Mouse (Mus musculus) lung, embryonic 14.5 days (tissue): Measurements from ENCODE around the gene Srgap2. TPM values are rescaled to one million over a fixed set of nuclear protein-coding genes. Genes with fewer than 3 reads are reported as not detected.

ENCODE experiments used
- ATAC-seq: fragments of 200-750 bp; cut with Nextera tagmentation; 2 replicates; pipeline ENCODE4 v1.8.0; 2017; ENCODE audit warnings: mild to moderate bottlenecking, moderate TSS enrichment, moderate library complexity; ENCODE audit not compliant: insufficient read depth
- DNase-seq: peaks from one replicate; pipeline ENCODE4 v3.0.0-alpha.2; 2015
- H3K27ac ChIP-seq: fragments of 300-500 bp; sonication (generic); 2 replicates; pipeline ENCODE4 v1.5.1; 2014; ENCODE audit warnings: low read depth, mild to moderate bottlenecking, moderate library complexity
- H3K27me3 ChIP-seq: fragments of 300-500 bp; sonication (generic); 2 replicates; pipeline ENCODE4 v1.6.1; 2014; ENCODE audit warnings: low read length, control low read depth; ENCODE audit not compliant: insufficient read depth
- H3K36me3 ChIP-seq: fragments of 300-500 bp; sonication (generic); 2 replicates; pipeline ENCODE4 v1.6.1; 2014; ENCODE audit warnings: control low read depth; ENCODE audit not compliant: insufficient read depth
- H3K4me1 ChIP-seq: fragments of 300-500 bp; sonication (generic); 2 replicates; pipeline ENCODE4 v1.6.1; 2014; ENCODE audit warnings: antibody characterized with exemption, control low read depth; ENCODE audit not compliant: insufficient read depth
- H3K4me2 ChIP-seq: fragments of 300-500 bp; sonication (generic); 2 replicates; pipeline ENCODE4 v1.6.1; 2014; ENCODE audit warnings: mild to moderate bottlenecking
- H3K4me3 ChIP-seq: fragments of 300-500 bp; sonication (generic); 2 replicates; pipeline ENCODE4 v1.5.1; 2014; ENCODE audit warnings: low read depth, low read length
- H3K9ac ChIP-seq: fragments of 300-500 bp; sonication (generic); 2 replicates; pipeline ENCODE4 v1.6.1; 2014
- H3K9me3 ChIP-seq: fragments of 300-500 bp; sonication (generic); 2 replicates; pipeline ENCODE4 v1.6.1; 2016; ENCODE audit warnings: low read depth, low read length, control low read depth
- CTCF ChIP-seq: IDR thresholded peaks from 2 replicates; pipeline ENCODE4 v1.5.1; 2016; ENCODE audit warnings: antibody characterized with exemption, low read depth
- WGBS: fragments of 180-500 bp; shearing (Covaris S2); extraction: QIAGEN DNeasy Blood & Tissue Kit; methylation state at CpG from one replicate; pipeline ENCODE4 v1.1.7; 2014; 5-methylcytosine and 5-hydroxymethylcytosine counted together
- polyA plus RNA-seq: library from polyadenylated mRNA; unstranded; fragments of >200 nt; fragmentation: Nextera tagmentation; extraction: Ambion mirVana; gene quantifications from 2 replicates; pipeline ENCODE4 v1.2.1, GENCODE M21; 2014

The Srgap2 gene
- polyA plus RNA-seq, 1 experiment from 2014 or later, result 21.2 TPM

GRCm38 (mm10) chr1:131541903-131542302 is 14.8 kb upstream of the Srgap2 start:
- no peaks in the 10 kb centered on the region for H3K9me3 ChIP-seq
- H3K4me1 ChIP-seq, result no peaks in the 10 kb centered on the region

GRCm38 (mm10) chr1:131541431-131541830 is 14.3 kb upstream of the Srgap2 start:
- DNase-seq (no peak), ATAC-seq (no peak)
- no peak overlapping the region for H3K9ac ChIP-seq
- H3K27ac ChIP-seq, result no peak overlapping the region
- no peak for TF ChIP-seq CTCF
- no peaks in the 10 kb centered on the region for H3K4me1 ChIP-seq
- H3K27me3 ChIP-seq, result no peaks in the 10 kb centered on the region
- H3K4me3 ChIP-seq, result no peak overlapping the region
- no peaks in the 10 kb centered on the region for H3K9me3 ChIP-seq
- H3K36me3 ChIP-seq, result peaks cover 9% of the 10 kb centered on the region; the same call in 1 of the 2 replicates
- H3K4me2 ChIP-seq, result no peak overlapping the region
- 52% methylated on average over 3 of the region's 3 CpGs for WGBS

More at GRCm38 (mm10) chr1:131541903-131542302, 14.8 kb upstream of the Srgap2 start:
- Histone ChIP-seq H3K9ac (no peak overlapping the region), H3K4me2 (no peak overlapping the region), H3K36me3 (peaks cover 7% of the 10 kb centered on the region; the same call in 1 of the 2 replicates), H3K27me3 (no peaks in the 10 kb centered on the region), H3K4me3 (no peak overlapping the region), H3K27ac (no peak overlapping the region)
- no peak for TF ChIP-seq CTCF
- ATAC-seq, result no peak
- no peak for DNase-seq
- 87% methylated on average over 5 of the region's 5 CpGs for WGBS

GRCm38 (mm10) chr1:131540795-131541194 is 13.6 kb upstream of the Srgap2 start:
- ATAC-seq (no peak), DNase-seq (no peak)
- no peak overlapping the region for H3K4me3 ChIP-seq
- H3K27ac ChIP-seq, result no peak overlapping the region
- H3K4me2 ChIP-seq, result no peak overlapping the region
- no peak overlapping the region for H3K9ac ChIP-seq
- peaks cover 9% of the 10 kb centered on the region; the same call in 1 of the 2 replicates for H3K36me3 ChIP-seq
- H3K4me1 ChIP-seq, result no peaks in the 10 kb centered on the region
- TF ChIP-seq CTCF, result no peak
- WGBS, result 69% methylated on average over 5 of the region's 5 CpGs
- H3K9me3 ChIP-seq, result no peaks in the 10 kb centered on the region
- H3K27me3 ChIP-seq, result no peaks in the 10 kb centered on the region

GRCm38 (mm10) chr1:131539771-131540170 is 12.6 kb upstream of the Srgap2 start:
- 89% methylated on average over 4 of the region's 4 CpGs for WGBS
- no peak overlapping the region for H3K9ac ChIP-seq
- no peaks in the 10 kb centered on the region for H3K4me1 ChIP-seq
- H3K9me3 ChIP-seq, result no peaks in the 10 kb centered on the region
- no peak overlapping the region for H3K4me3 ChIP-seq
- H3K27ac ChIP-seq, result no peak overlapping the region
- no peak for ATAC-seq
- no peak for DNase-seq
- H3K36me3 ChIP-seq, result peaks cover 9% of the 10 kb centered on the region; the same call in 1 of the 2 replicates
- TF ChIP-seq CTCF, result no peak
- H3K4me2 ChIP-seq, result no peak overlapping the region
- H3K27me3 ChIP-seq, result no peaks in the 10 kb centered on the region

- peak overlapping the region; percentile 63 for H3K9ac ChIP-seq
- H3K4me1 ChIP-seq, result peaks cover 17% of the 10 kb centered on the region
- peak overlapping the region; percentile 68 for H3K4me2 ChIP-seq
- ATAC-seq, result no peak
- 0% methylated on average over 9 of the region's 9 CpGs for WGBS
- DNase-seq, result peak; percentile 20
- H3K36me3 ChIP-seq, result no peaks in the 10 kb centered on the region
- H3K27me3 ChIP-seq, result no peaks in the 10 kb centered on the region
- H3K4me3 ChIP-seq, result peak overlapping the region; percentile 68
- no peaks in the 10 kb centered on the region for H3K9me3 ChIP-seq
- H3K27ac ChIP-seq, result peak overlapping the region; percentile 89
- no peak for TF ChIP-seq CTCF
These were observed 1.5 kb upstream of the Srgap2 start for GRCm38 (mm10) chr1:131528561-131529166.

GRCm38 (mm10) chr1:131528081-131528507 is 942 bp upstream of the Srgap2 start:
- ATAC-seq, result peak; percentile 7
- H3K9ac ChIP-seq, result peak overlapping the region; percentile 63

GRCm38 (mm10) chr1:131526371-131527270 is 531 bp downstream of the Srgap2 start:
- H3K9ac ChIP-seq, result peak overlapping the region; percentile 64
- TF ChIP-seq CTCF, result peak; percentile 24; the same call in 1 of the 2 replicates
- under 1% methylated on average over 80 of the region's 81 CpGs for WGBS
- peaks cover 27% of the 10 kb centered on the region for H3K4me1 ChIP-seq
- H3K4me3 ChIP-seq, result peak overlapping the region; percentile 80
- no peaks in the 10 kb centered on the region for H3K36me3 ChIP-seq
- DNase-seq (peak; percentile 77), ATAC-seq (peak; percentile 51)
- peak overlapping the region; percentile 96 for H3K4me2 ChIP-seq
- H3K9me3 ChIP-seq, result no peaks in the 10 kb centered on the region
- H3K27ac ChIP-seq, result peak overlapping the region; percentile 96
- no peaks in the 10 kb centered on the region for H3K27me3 ChIP-seq

More at GRCm38 (mm10) chr1:131528081-131528507, 942 bp upstream of the Srgap2 start:
- peak overlapping the region; percentile 68 for H3K4me3 ChIP-seq
- peak overlapping the region; percentile 89 for H3K27ac ChIP-seq
- peaks cover 22% of the 10 kb centered on the region for H3K4me1 ChIP-seq
- peak overlapping the region; percentile 68 for H3K4me2 ChIP-seq
- WGBS, result under 1% methylated on average over 34 of the region's 34 CpGs
- H3K9me3 ChIP-seq, result no peaks in the 10 kb centered on the region
- peak; percentile 88 for DNase-seq
- no peaks in the 10 kb centered on the region for H3K27me3 ChIP-seq
- no peaks in the 10 kb centered on the region for H3K36me3 ChIP-seq
- no peak for TF ChIP-seq CTCF
